Mouse (Mus musculus) limb, embryonic 15.5 days (tissue): ENCODE measurements around the gene Mkks. TPM values are rescaled to one million over a fixed set of nuclear protein-coding genes. Genes with fewer than 3 reads are reported as not detected.

Experiments
- ATAC-seq: fragments of 200-750 bp; cut with Nextera tagmentation; 2 replicates; pipeline ENCODE4 v1.8.0; 2017; ENCODE audit warnings: low read depth, moderate TSS enrichment; ENCODE audit not compliant: insufficient number of reproducible peaks, low FRiP score, low TSS enrichment
- H3K27ac ChIP-seq: fragments of 300-500 bp; sonication (generic); 2 replicates; pipeline ENCODE4 v1.5.1; 2015; ENCODE audit warnings: moderate library complexity, mild to moderate bottlenecking, inconsistent platforms
- H3K27me3 ChIP-seq: fragments of 300-500 bp; sonication (generic); 2 replicates; pipeline ENCODE4 v1.6.1; 2015; ENCODE audit warnings: inconsistent platforms
- H3K36me3 ChIP-seq: fragments of 300-500 bp; sonication (generic); 2 replicates; pipeline ENCODE4 v1.6.1; 2015; ENCODE audit warnings: inconsistent platforms
- H3K4me1 ChIP-seq: fragments of 300-500 bp; sonication (generic); 2 replicates; pipeline ENCODE4 v1.6.1; 2015; ENCODE audit warnings: inconsistent platforms
- H3K4me2 ChIP-seq: fragments of 300-500 bp; sonication (generic); 2 replicates; pipeline ENCODE4 v1.6.1; 2015; ENCODE audit warnings: mild to moderate bottlenecking, inconsistent platforms
- H3K4me3 ChIP-seq: fragments of 300-500 bp; sonication (generic); 2 replicates; pipeline ENCODE4 v1.5.1; 2015; ENCODE audit warnings: mild to moderate bottlenecking, inconsistent platforms
- H3K9ac ChIP-seq: fragments of 300-500 bp; sonication (generic); 2 replicates; pipeline ENCODE4 v1.6.1; 2015; ENCODE audit warnings: inconsistent platforms
- H3K9me3 ChIP-seq: fragments of 300-500 bp; sonication (generic); 2 replicates; pipeline ENCODE4 v1.6.1; 2016; ENCODE audit warnings: inconsistent platforms
- WGBS: fragments of 180-500 bp; shearing (Covaris S2); methylation state at CpG from one replicate; pipeline ENCODE4 v1.1.7; 2015; 5-methylcytosine and 5-hydroxymethylcytosine counted together
- polyA plus RNA-seq: library from polyadenylated mRNA; unstranded; fragments of >200 nt; fragmentation: Nextera tagmentation; extraction: Ambion mirVana; gene quantifications from 2 replicates; pipeline ENCODE4 v1.2.1, GENCODE M21; 2015

The Mkks gene
- 12.5 and 13.9 TPM in 2 replicates for polyA plus RNA-seq

DNA sequence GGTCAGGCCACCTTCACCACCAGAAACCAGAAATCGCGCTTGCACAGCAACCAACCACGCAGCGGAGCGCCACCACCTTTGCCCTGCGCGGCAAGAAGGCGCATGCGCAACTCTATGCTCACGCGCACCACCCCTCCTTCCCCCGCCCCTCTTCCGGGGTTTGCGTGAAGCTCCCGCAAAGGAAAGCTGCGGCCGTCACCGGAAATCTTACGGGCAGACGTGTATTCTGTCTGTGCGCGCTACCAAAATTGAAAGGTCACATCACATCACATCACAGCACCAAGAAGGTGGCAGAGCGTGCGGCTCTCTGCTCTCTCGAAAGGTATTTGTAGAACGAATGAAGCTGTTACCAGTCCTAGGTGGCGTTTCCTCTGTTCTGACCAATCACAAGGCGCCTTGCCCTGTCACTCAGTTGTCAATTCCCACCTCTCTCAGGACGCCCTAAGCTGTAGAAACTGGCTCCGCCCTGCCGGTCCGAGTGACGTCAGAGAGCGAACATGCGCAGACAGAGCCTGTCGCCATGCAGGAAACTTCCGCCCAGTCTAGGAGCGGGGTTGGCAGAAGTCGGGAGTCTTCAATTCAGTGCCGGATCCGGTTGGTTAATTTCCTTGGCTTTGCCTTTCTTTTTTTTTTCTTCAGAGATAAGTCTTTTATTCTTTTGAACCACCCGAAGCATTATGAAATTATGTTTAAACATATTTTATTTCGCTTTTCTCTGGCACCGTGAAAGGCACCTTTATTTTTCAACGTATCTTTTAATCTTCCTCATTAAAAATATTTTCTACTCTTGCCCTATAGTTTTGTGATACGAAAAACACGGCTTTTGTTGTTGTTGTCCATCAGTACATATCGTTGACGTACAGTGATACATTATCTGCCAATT is at the start of gene Mkks, which contains the start of the genes Slx4ip and AL731706.1:
TSS of gene Mkks (minus strand) at position 322 of the 883 bp plus-strand sequence.
TSS of gene Slx4ip (plus strand) at position 151 of the 883 bp plus-strand sequence.
TSS of gene AL731706.1 (minus strand) at position 322 of the 883 bp plus-strand sequence.
- Histone ChIP-seq H3K36me3 (no peaks in the 10 kb centered on the region), H3K27ac (peak within 1 kb of the TSS; percentile 91), H3K9ac (peak within 1 kb of the TSS; percentile 63), H3K4me2 (peak within 1 kb of the TSS; percentile 50), H3K4me3 (peak within 1 kb of the TSS; percentile 67), H3K4me1 (peaks cover 2% of the 10 kb centered on the region), H3K27me3 (no peaks in the 10 kb centered on the region), H3K9me3 (no peaks in the 10 kb centered on the region)
- under 1% methylated on average over 49 of the region's 49 CpGs for WGBS
- ATAC-seq = peak; percentile 99

DNA sequence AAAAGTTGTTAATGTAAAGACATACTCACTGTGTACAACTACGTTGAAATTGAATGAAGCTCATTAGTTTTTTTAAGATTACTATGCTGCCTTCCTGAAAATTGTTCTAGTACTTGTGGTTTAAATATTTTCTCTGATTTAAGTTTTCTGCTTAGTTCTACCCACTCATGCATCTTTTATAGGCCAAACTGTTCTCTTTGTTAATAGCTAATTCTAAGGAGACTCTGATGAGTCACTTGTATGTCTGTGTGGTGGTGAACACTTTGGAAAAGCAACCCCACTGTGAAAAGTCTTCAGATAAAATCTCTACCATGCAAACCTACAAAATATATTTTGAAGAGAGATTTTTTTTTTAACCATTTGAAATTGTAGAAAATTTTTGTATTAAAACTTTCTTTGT is 47.1 kb upstream of the Mkks start:
- Histone ChIP-seq H3K9me3 (no peaks in the 10 kb centered on the region), H3K4me1 (no peaks in the 10 kb centered on the region), H3K4me2 (no peak overlapping the region), H3K9ac (no peak overlapping the region), H3K36me3 (no peaks in the 10 kb centered on the region), H3K27ac (no peak overlapping the region), H3K27me3 (no peaks in the 10 kb centered on the region), H3K4me3 (no peak overlapping the region)
- WGBS = 80% methylated on average over 1 of the region's 1 CpGs
- ATAC-seq = no peak

DNA sequence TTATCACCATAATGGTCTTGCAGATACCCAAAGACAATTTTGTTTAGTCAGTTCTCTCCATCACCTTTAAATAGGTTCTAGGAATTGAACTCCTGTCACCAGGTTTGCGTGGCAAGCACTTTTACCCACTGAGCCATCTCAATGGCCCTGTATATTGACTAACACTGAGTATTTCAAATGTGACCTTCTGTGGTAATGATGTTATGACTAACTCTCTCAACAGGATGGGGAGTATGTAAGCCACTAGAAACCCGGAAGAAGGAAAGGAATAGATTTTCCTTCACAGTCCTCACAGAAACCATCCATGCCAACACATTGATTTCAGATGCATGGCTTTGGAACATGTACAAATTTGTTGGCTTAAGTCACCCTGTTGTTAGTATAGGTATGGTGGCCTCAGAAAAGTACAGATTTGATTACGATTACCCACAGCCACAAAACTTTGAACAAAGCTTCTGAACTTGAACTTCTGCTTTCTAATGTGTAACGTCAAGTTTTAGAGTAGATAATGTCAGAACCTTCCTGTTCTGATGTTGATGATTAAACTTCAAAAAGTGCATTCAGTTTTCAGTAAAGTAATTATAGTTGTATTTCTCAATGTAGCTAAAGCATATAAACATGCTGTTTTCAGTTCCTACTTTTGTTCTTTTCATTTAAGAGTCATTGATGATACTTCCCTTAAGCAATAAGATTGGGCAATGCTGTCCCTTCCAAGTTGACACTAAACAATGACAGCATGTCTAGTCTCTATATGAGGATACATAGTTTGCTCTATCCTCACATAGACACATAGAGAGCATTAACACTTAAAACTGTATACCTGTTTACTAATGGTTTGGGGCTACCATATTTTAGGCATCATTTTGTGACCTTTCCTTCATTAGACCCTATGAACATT is 45.5 kb upstream of the Mkks start:
- Histone ChIP-seq H3K4me2 (no peak overlapping the region), H3K4me3 (no peak overlapping the region), H3K9me3 (no peaks in the 10 kb centered on the region), H3K27ac (no peak overlapping the region), H3K4me1 (no peaks in the 10 kb centered on the region), H3K36me3 (no peaks in the 10 kb centered on the region), H3K9ac (no peak overlapping the region), H3K27me3 (no peaks in the 10 kb centered on the region)
- no peak for ATAC-seq
- WGBS = 89% methylated on average over 4 of the region's 4 CpGs

DNA sequence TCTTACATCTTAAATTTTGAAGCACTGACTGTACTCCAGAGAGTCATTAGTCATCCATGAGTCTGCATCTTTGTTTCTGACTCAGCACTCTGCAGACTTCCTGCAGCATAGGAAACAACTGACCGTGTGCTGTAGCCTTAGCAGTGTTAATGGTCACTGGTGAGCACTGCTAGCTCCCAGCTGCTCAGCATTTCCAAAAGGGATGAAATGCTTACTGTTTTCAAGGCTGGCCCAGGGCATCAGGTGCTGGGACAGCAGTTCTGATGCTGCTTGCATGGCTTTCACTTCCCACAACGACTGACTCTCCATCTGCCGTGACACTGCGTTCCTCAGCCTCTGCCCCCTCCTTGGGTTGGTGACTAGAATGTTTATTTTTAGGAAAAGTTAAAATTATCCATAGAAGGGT is 29.8 kb upstream of the Mkks start:
- H3K9me3 ChIP-seq = no peaks in the 10 kb centered on the region
- no peaks in the 10 kb centered on the region for H3K27me3 ChIP-seq
- no peak for ATAC-seq
- no peak overlapping the region for H3K27ac ChIP-seq
- H3K36me3 ChIP-seq = no peaks in the 10 kb centered on the region
- H3K9ac ChIP-seq = no peak overlapping the region
- no peak overlapping the region for H3K4me2 ChIP-seq
- 67% methylated on average over 4 of the region's 4 CpGs for WGBS
- H3K4me1 ChIP-seq = no peaks in the 10 kb centered on the region
- H3K4me3 ChIP-seq = no peak overlapping the region

DNA sequence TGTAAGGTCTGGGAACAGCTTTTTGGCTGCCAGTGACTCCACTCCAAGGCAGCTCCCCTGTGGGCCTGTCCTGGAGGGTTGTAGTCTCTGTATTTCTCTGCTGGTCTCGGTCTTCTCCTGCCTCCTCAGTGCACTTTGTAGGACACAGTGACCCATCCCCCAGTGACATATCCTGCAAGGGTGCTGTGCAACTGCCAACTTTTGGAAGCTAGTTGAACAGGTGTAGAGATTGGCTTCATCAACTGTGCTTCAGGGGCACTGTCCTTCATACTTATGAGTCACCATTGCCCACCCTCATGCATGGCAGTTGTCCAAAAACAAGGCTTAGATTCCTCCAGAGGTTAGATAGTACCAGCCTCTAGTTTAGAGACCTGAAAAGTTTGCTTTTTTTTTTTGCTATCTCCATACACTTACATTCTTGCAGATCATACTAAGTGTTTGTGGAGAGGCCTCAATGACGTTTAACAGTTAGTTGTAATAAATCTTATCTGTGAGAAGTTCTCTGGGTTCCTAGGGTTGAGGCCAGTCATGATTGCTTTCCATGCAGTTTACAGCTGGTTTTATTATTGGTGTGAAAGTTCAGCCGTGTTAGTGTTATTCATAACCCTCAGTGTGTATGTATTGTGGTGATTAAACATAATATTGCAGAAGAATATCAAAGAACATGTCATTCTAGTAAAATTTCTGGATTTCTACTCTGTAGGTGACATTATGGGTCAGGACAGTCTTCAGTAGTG is 29.2 kb upstream of the Mkks start:
- H3K27me3 ChIP-seq = no peaks in the 10 kb centered on the region
- H3K9ac ChIP-seq = no peak overlapping the region
- no peaks in the 10 kb centered on the region for H3K9me3 ChIP-seq
- ATAC-seq = no peak
- H3K36me3 ChIP-seq = no peaks in the 10 kb centered on the region
- WGBS = 69% methylated on average over 3 of the region's 3 CpGs
- H3K4me1 ChIP-seq = no peaks in the 10 kb centered on the region
- no peak overlapping the region for H3K4me2 ChIP-seq
- H3K4me3 ChIP-seq = no peak overlapping the region
- no peak overlapping the region for H3K27ac ChIP-seq

DNA sequence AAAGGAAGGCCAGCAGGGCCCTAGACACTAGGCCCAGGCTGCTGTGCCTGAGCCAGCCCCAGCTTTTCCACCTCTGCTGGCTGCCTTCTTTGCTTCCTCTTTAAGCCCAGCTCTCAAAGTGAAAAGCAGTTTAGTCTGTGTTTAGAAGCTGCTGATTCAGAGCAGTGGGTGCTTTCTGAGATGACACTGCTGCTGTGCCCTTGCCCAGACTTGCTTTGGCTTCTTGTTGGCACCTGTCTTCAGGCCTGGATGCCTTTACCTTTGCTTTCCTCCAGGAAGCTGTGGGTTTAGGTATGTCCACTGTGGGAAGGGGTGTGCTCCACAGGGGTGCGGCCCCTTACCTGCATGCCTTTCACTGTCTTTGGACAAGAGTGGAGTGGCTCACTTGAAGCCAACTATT is 28.2 kb upstream of the Mkks start:
- no peak overlapping the region for H3K27ac ChIP-seq
- no peaks in the 10 kb centered on the region for H3K9me3 ChIP-seq
- no peaks in the 10 kb centered on the region for H3K4me1 ChIP-seq
- ATAC-seq = no peak
- no peaks in the 10 kb centered on the region for H3K36me3 ChIP-seq
- no peak overlapping the region for H3K4me3 ChIP-seq
- H3K9ac ChIP-seq = no peak overlapping the region
- H3K4me2 ChIP-seq = no peak overlapping the region
- no peaks in the 10 kb centered on the region for H3K27me3 ChIP-seq
- 94% methylated on average over 1 of the region's 1 CpGs for WGBS

DNA sequence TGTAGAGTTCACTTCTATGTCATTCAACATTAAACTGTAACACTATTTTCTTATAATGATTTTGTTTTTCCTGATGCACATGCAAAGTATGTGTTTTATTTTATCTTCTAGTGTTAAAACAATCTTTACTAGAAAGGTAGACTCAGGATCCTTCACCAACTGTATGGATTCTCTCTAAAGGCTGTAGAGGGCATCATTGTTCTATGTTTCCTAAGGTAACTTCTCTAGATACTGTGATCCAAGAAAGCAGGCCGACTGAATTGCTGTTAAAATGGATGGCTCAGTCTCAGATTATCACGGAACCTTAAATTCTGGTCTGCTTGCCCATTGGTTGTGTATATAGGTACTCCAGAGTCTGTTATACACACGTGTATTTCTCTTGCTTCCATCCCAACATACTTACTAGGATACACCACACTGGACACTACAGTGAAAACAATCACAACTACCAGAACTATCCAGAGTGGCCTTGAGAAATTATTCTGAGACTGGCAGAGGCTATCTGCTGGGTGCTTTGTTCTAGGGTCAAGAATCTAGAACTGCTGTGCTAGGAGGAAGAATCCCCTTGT is 23.2 kb upstream of the Mkks start:
- no peaks in the 10 kb centered on the region for H3K9me3 ChIP-seq
- no peak overlapping the region for H3K27ac ChIP-seq
- H3K4me3 ChIP-seq = no peak overlapping the region
- H3K27me3 ChIP-seq = no peaks in the 10 kb centered on the region
- WGBS = 35% methylated on average over 3 of the region's 3 CpGs
- no peaks in the 10 kb centered on the region for H3K36me3 ChIP-seq
- no peak overlapping the region for H3K4me2 ChIP-seq
- ATAC-seq = no peak
- H3K9ac ChIP-seq = no peak overlapping the region
- peaks cover 5% of the 10 kb centered on the region for H3K4me1 ChIP-seq

DNA sequence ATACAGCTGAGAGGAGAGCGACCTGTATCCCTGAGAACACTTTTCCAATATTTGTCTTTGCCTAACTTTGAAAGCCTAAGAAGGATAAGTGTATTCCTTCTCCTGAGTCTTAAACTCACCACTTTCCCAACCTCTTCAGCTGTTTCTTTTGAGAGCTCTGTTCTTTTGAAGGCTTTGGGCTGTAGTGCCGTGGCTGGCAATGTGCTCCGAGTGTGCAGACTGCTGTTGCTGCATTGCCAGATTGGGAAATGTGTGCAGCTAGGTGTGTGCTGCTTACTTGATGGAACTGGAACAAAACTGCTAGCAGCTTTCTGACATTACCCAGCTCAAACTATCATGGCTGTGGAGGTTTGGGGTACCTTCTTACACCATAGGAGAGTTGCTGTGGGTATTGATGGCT is 21.8 kb upstream of the Mkks start:
- Histone ChIP-seq H3K4me1 (peaks cover 5% of the 10 kb centered on the region), H3K27ac (no peak overlapping the region), H3K4me3 (no peak overlapping the region), H3K9ac (no peak overlapping the region), H3K9me3 (no peaks in the 10 kb centered on the region), H3K4me2 (no peak overlapping the region), H3K27me3 (no peaks in the 10 kb centered on the region), H3K36me3 (no peaks in the 10 kb centered on the region)
- ATAC-seq = no peak
- 69% methylated on average over 3 of the region's 3 CpGs for WGBS

DNA sequence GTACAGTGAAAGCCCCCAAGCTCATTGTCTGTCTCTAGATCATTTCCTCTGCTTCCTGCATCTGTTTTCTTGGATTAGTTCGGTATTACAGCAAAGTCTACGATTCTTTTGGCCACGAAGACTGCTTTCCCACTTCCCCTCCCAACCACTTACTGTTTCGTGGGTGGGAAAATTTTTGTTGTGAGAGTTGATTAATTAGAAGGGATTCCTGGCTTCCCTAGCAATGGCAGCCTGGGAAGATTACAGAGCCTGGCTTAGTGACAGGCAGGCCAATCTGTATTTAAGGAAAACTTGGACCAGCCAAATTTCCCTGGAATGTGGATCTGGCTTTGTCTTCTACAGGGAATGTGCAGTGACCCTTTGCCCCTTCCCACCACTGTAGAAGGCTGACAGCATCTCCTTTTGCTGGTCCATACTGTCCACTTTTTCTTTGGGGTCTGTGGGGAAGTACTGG is 20.8 kb upstream of the Mkks start:
- WGBS = 25% methylated on average over 4 of the region's 4 CpGs
- peaks cover 5% of the 10 kb centered on the region for H3K4me1 ChIP-seq

DNA sequence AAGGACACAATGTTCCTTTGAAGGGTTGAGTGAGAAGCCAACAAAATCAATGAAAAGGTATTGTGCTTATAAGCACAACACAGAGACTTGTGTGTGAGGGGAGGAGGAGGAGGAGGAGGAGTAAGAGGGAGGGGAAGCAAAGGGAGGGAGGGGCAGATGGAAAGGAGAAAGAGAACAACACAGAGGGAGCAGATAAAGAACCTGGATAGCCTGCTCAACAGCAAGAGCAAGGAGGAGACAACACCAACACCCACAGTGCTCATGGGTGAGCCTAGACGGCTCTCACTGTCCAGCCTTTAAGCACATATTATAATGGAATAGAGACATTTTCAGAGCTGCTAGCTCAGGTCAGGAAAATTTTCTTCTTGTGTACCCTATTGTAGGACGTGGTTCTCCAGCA is 18.1 kb upstream of the Mkks start:
- no peaks in the 10 kb centered on the region for H3K9me3 ChIP-seq
- no peak overlapping the region for H3K4me2 ChIP-seq
- no peak overlapping the region for H3K27ac ChIP-seq
- WGBS = 88% methylated on average over 2 of the region's 2 CpGs
- H3K36me3 ChIP-seq = no peaks in the 10 kb centered on the region
- no peak overlapping the region for H3K9ac ChIP-seq
- no peak overlapping the region for H3K4me3 ChIP-seq
- ATAC-seq = no peak
- no peaks in the 10 kb centered on the region for H3K27me3 ChIP-seq
- H3K4me1 ChIP-seq = peaks cover 5% of the 10 kb centered on the region

More for the DNA sequence above, 20.8 kb upstream of the Mkks start:
- Histone ChIP-seq H3K9ac (no peak overlapping the region), H3K27ac (peak overlapping the region; percentile 11; the same call in 1 of the 2 replicates), H3K9me3 (no peaks in the 10 kb centered on the region), H3K4me2 (no peak overlapping the region), H3K36me3 (no peaks in the 10 kb centered on the region), H3K4me3 (no peak overlapping the region), H3K27me3 (no peaks in the 10 kb centered on the region)
- ATAC-seq = no peak

DNA sequence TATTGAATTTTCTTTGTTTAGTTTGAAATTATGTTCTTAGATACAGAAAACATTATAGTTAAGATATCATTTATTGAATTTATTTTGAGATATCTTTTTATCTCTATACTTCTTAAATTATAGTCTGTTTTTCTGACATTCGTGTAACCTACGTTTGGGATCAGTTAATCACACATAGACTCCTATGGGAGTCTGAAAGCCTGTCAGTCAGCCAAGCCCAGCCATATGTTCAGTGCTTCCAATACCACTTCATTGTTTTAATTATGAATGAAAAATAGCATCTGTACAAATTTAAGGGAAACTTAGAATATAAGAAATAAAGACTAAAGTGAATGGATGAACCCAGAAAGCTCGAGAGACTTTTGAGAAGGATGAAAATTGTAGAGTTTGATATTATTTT is 17.4 kb upstream of the Mkks start:
- H3K4me2 ChIP-seq = no peak overlapping the region
- H3K36me3 ChIP-seq = no peaks in the 10 kb centered on the region
- 72% methylated on average over 3 of the region's 3 CpGs for WGBS
- no peak overlapping the region for H3K27ac ChIP-seq
- no peaks in the 10 kb centered on the region for H3K27me3 ChIP-seq
- no peaks in the 10 kb centered on the region for H3K9me3 ChIP-seq
- H3K4me1 ChIP-seq = peaks cover 5% of the 10 kb centered on the region
- H3K9ac ChIP-seq = no peak overlapping the region
- ATAC-seq = no peak
- no peak overlapping the region for H3K4me3 ChIP-seq
